Mouse (Mus musculus): ENCODE measurements around the gene Tstd2. TPM values are rescaled to one million over a fixed set of nuclear protein-coding genes. Genes with fewer than 3 reads are reported as not detected.

Tstd2 gene
- polyA plus RNA-seq, 1 experiment, result 8.3 TPM

- H3K27ac ChIP-seq (ENCODE audit: control insufficient read depth, insufficient read depth, low read depth, low read length, poor library complexity), result no peak overlapping the region
- no peaks in the 10 kb centered on the region for H3K4me1 ChIP-seq (ENCODE audit: control insufficient read depth, insufficient read depth, low read length)
- H3K4me3 ChIP-seq (replicated peaks; ENCODE audit: control insufficient read depth, low read depth, low read length), result no peak overlapping the region
- TF ChIP-seq POLR2A (IDR thresholded peaks at IDR 0.05; ENCODE audit: borderline replicate concordance, control insufficient read depth, low read depth, low read length) (no peak), CTCF (IDR thresholded peaks at IDR 0.05; ENCODE audit: control insufficient read depth, insufficient read depth, low read length) (no peak)
- 21% methylated on average over 18 of the region's 18 CpGs for WGBS
These were observed 51.6 kb downstream of the Tstd2 start for GRCm38 (mm10) chr4:46086718-46087426.

- TF ChIP-seq CTCF (IDR thresholded peaks at IDR 0.05; ENCODE audit: control insufficient read depth, insufficient read depth, low read length), result no peak
- no peak for TF ChIP-seq POLR2A (IDR thresholded peaks at IDR 0.05; ENCODE audit: borderline replicate concordance, control insufficient read depth, low read depth, low read length)
- WGBS, result 83% methylated on average over 9 of the region's 9 CpGs
- no peak overlapping the region for H3K4me3 ChIP-seq (replicated peaks; ENCODE audit: control insufficient read depth, low read depth, low read length)
- no peak overlapping the region for H3K27ac ChIP-seq (ENCODE audit: control insufficient read depth, insufficient read depth, low read depth, low read length, poor library complexity)
- no peaks in the 10 kb centered on the region for H3K4me1 ChIP-seq (ENCODE audit: control insufficient read depth, insufficient read depth, low read length)
These were observed 53.2 kb downstream of the Tstd2 start for GRCm38 (mm10) chr4:46085223-46085811.

GRCm38 (mm10) chr4:46084416-46085172 is 53.9 kb downstream of the Tstd2 start:
- Histone ChIP-seq H3K4me3 (replicated peaks; ENCODE audit: control insufficient read depth, low read depth, low read length) (no peak overlapping the region), H3K27ac (ENCODE audit: control insufficient read depth, insufficient read depth, low read depth, low read length, poor library complexity) (no peak overlapping the region), H3K4me1 (ENCODE audit: control insufficient read depth, insufficient read depth, low read length) (no peaks in the 10 kb centered on the region)
- WGBS, result 91% methylated on average over 9 of the region's 9 CpGs
- TF ChIP-seq CTCF (IDR thresholded peaks at IDR 0.05; ENCODE audit: control insufficient read depth, insufficient read depth, low read length) (no peak), POLR2A (IDR thresholded peaks at IDR 0.05; ENCODE audit: borderline replicate concordance, control insufficient read depth, low read depth, low read length) (no peak)

GRCm38 (mm10) chr4:46082555-46082954 is 55.9 kb downstream of the Tstd2 start:
- 77% methylated on average over 11 of the region's 11 CpGs for WGBS
- no peak for TF ChIP-seq POLR2A (IDR thresholded peaks at IDR 0.05; ENCODE audit: borderline replicate concordance, control insufficient read depth, low read depth, low read length)
- TF ChIP-seq CTCF (IDR thresholded peaks at IDR 0.05; ENCODE audit: control insufficient read depth, insufficient read depth, low read length), result no peak
- Histone ChIP-seq H3K4me1 (ENCODE audit: control insufficient read depth, insufficient read depth, low read length) (no peaks in the 10 kb centered on the region), H3K27ac (ENCODE audit: control insufficient read depth, insufficient read depth, low read depth, low read length, poor library complexity) (no peak overlapping the region), H3K4me3 (replicated peaks; ENCODE audit: control insufficient read depth, low read depth, low read length) (no peak overlapping the region)

GRCm38 (mm10) chr4:46080261-46080660 is 58.2 kb downstream of the Tstd2 start:
- TF ChIP-seq CTCF (IDR thresholded peaks at IDR 0.05; ENCODE audit: control insufficient read depth, insufficient read depth, low read length), result no peak
- no peak for TF ChIP-seq POLR2A (IDR thresholded peaks at IDR 0.05; ENCODE audit: borderline replicate concordance, control insufficient read depth, low read depth, low read length)
- Histone ChIP-seq H3K4me3 (replicated peaks; ENCODE audit: control insufficient read depth, low read depth, low read length) (no peak overlapping the region), H3K4me1 (ENCODE audit: control insufficient read depth, insufficient read depth, low read length) (no peaks in the 10 kb centered on the region), H3K27ac (ENCODE audit: control insufficient read depth, insufficient read depth, low read depth, low read length, poor library complexity) (no peak overlapping the region)
- WGBS, result 85% methylated on average over 4 of the region's 4 CpGs

- WGBS, result 51% methylated on average over 2 of the region's 2 CpGs
- H3K27ac ChIP-seq (ENCODE audit: control insufficient read depth, insufficient read depth, low read depth, low read length, poor library complexity), result no peak overlapping the region
- H3K4me3 ChIP-seq (replicated peaks; ENCODE audit: control insufficient read depth, low read depth, low read length), result no peak overlapping the region
- TF ChIP-seq CTCF (IDR thresholded peaks at IDR 0.05; ENCODE audit: control insufficient read depth, insufficient read depth, low read length) (no peak), POLR2A (IDR thresholded peaks at IDR 0.05; ENCODE audit: borderline replicate concordance, control insufficient read depth, low read depth, low read length) (no peak)
- no peaks in the 10 kb centered on the region for H3K4me1 ChIP-seq (ENCODE audit: control insufficient read depth, insufficient read depth, low read length)
These were observed 61.6 kb downstream of the Tstd2 start for GRCm38 (mm10) chr4:46076892-46077291.

- 81% methylated on average over 3 of the region's 3 CpGs for WGBS
- TF ChIP-seq POLR2A (IDR thresholded peaks at IDR 0.05; ENCODE audit: borderline replicate concordance, control insufficient read depth, low read depth, low read length), result no peak
- TF ChIP-seq CTCF (IDR thresholded peaks at IDR 0.05; ENCODE audit: control insufficient read depth, insufficient read depth, low read length), result no peak
- Histone ChIP-seq H3K27ac (ENCODE audit: control insufficient read depth, insufficient read depth, low read depth, low read length, poor library complexity) (no peak overlapping the region), H3K4me3 (replicated peaks; ENCODE audit: control insufficient read depth, low read depth, low read length) (no peak overlapping the region), H3K4me1 (ENCODE audit: control insufficient read depth, insufficient read depth, low read length) (no peaks in the 10 kb centered on the region)
These were observed 62.8 kb downstream of the Tstd2 start for GRCm38 (mm10) chr4:46075664-46076063.

- Histone ChIP-seq H3K4me3 (replicated peaks; ENCODE audit: control insufficient read depth, low read depth, low read length) (no peak overlapping the region), H3K27ac (ENCODE audit: control insufficient read depth, insufficient read depth, low read depth, low read length, poor library complexity) (no peak overlapping the region), H3K4me1 (ENCODE audit: control insufficient read depth, insufficient read depth, low read length) (no peaks in the 10 kb centered on the region)
- no peak for TF ChIP-seq CTCF (IDR thresholded peaks at IDR 0.05; ENCODE audit: control insufficient read depth, insufficient read depth, low read length)
- TF ChIP-seq POLR2A (IDR thresholded peaks at IDR 0.05; ENCODE audit: borderline replicate concordance, control insufficient read depth, low read depth, low read length), result no peak
- WGBS, result 62% methylated on average over 4 of the region's 4 CpGs
These were observed 64.8 kb downstream of the Tstd2 start for GRCm38 (mm10) chr4:46073736-46074135.

All from bone marrow, adult 2 months (tissue).